Mouse (Mus musculus) large intestine, adult 2 months (tissue): ENCODE data around the gene Adprh. TPM values are rescaled to one million over a fixed set of nuclear protein-coding genes. Genes with fewer than 3 reads are reported as not detected.

Experiments
- DNase-seq: peaks from one replicate; pipeline ENCODE4 v3.0.0-alpha.2; 2012; ENCODE audit warnings: low read depth, low spot score
- WGBS: fragments of 180-500 bp; shearing (Covaris S2); methylation state at CpG from one replicate; pipeline ENCODE4 v1.1.7; 2018; 5-methylcytosine and 5-hydroxymethylcytosine counted together
- polyA plus RNA-seq: library from polyadenylated mRNA; depleted of rRNA; stranded (reverse); fragments of >200 nt; gene quantifications from 2 replicates; pipeline ENCODE4 v1.2.3, GENCODE M21; 2012; rRNA removed

Gene Adprh
- polyA plus RNA-seq, 1 experiment, result 16.9 TPM

DNA sequence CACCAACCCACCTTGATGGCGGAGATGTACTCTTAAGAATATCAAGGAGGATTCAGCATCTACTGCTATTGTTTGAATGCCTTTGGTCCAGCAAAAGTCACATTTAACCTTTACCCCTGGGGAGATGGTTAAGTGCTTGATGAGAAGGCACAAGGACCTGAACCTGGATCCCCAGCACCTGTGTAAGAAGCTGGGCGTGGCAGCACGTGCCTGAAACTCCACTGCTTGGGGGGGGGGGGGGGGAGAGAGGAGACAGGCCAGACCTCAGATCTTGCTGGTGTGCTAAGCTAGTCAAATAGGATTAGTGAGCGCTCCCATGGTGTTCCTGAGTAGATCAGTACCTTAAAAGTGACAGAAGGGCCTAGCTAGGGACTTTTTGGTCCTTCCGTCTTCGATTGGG lies 51.0 kb downstream of the Adprh start:
- no peak for DNase-seq
- WGBS, result 80% methylated on average over 6 of the region's 6 CpGs

DNA sequence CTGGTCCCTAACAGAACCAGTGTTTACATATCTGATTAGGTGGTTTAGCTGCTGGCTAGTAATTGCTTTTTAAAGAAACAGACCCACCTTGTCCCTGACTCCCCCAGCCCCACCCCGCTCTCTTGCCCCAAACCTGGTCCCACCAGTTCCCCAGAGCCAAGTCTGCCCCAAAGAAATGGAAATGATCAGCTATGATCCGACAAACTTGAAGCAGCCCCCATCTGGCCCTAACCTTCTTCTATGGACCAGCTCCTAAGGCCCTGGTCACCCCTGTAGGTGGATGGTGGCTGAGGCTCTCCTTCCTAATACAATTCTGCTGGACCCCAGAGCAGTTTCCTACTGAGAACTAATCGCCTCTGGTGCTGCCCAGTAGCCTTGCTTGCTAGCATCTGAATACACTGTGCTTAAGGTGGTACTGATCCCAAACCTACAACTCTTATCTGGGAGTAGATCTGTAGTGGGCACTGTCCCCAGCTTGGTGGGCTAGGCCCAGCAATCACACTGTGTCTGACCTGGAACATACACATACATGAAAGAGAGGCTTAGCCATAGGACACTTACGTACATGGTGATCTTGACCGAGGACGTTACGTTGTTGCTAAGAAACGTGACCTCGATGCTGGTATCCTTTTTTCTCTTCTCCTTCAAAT lies 52.1 kb downstream of the Adprh start:
- 81% methylated on average over 9 of the region's 9 CpGs for WGBS
- DNase-seq, result no peak

GRCm38 (mm10) chr16:38399531-38400231 lies 52.8 kb downstream of the Adprh start:
- WGBS, result 30% methylated on average over 17 of the region's 17 CpGs
- DNase-seq, result no peak

DNA sequence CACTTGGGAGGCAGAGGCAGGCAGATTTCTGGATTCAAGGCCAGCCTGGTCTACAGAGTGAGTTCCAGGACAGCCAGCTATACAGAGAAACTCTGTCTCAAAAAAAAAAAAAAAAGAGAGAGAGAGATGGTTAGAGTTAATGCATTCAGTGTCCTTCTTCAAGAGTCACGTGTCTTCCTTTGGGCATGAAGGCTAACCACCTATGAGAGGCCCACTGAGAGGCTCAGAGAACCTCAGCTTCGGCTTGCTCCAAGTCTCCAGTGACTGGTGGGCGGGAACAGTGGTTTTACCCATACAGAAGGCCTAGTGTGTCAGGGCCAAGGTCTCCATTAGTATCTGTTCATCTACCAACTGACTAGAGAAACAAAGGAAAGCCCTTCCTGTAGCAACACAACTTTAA lies 53.4 kb downstream of the Adprh start:
- WGBS, result 85% methylated on average over 3 of the region's 3 CpGs
- no peak for DNase-seq

DNA sequence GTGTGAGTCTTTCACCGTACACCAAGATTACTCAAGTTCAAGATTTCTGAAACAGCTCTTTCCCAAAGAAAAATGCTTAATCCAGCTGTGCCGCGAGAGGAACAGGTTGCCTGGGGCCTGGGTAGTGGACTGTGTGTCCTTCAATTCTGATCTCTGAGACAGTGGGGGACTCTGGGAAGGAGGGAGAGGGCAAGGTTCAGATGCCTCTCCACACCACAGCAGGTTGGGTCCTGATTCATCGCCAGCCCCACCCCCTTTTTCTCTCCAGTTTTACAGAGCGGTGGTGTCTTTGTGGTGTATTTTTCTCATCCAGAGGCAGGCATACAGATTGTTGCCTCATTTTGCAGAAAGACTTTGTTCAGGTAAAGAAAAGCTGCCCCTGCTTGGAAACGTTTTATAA lies 54.2 kb downstream of the Adprh start:
- WGBS, result 69% methylated on average over 6 of the region's 6 CpGs
- DNase-seq, result no peak

GRCm38 (mm10) chr16:38396155-38396554 lies 56.3 kb downstream of the Adprh start:
- no peak for DNase-seq
- 12% methylated on average over 13 of the region's 13 CpGs for WGBS

DNA sequence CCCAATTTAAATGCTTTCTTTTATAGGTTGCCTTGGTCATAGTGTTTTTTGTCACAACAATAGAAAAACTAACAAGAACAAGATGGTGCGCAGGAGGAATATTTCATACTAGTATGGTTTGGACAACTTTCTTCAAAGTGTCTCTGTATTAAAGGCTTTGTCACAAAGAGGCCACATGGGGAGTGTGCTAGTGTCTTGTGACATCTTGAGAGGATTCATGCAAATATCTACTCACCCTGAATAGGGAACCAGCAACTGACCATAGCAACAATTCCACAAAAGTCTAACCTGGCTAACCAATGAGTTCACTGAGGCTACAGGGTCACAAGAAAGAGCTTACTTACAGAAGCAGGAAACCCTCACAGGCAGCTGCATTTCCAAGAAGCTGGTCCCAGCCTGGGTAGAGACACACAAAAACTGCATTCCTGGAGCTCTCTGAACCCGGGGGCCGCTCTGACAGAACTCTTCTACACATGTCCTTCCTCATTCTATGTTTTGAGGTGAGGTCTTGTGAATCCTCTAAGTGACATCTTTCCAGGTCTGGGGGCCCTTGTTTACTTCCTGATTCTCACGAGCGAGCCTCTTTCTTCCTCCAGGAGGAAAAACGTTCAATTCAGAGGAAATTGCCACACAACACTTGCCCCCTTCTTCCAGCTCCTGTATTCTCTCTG lies 57.3 kb downstream of the Adprh start:
- DNase-seq, result no peak
- 57% methylated on average over 6 of the region's 6 CpGs for whole genome bisulfite sequencing

DNA sequence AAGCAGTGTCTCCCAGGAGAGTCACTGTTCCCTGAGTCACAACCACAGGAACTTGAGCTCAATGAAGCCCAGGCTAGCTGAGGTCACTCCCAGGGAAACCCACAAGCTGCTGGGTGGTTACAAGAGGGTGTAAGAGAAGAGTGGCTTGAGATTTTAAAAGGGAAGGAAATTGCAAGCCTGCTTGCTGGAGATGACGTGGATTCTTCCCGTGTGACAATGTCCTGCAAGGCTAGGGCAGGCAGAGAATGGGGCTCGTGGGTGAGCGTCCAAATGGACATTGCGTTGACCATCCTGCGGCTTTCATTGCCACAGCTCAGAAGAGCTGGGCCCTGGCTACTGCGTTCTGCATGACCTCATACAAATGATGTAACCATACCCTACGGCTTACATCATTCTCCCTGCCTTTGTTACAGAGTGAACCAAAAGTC lies 58.3 kb downstream of the Adprh start:
- 85% methylated on average over 8 of the region's 8 CpGs for WGBS
- DNase-seq, result no peak

Other genes with a start within 250 kb of the Adprh start
- 44.9 and 61.9 TPM in 2 replicates for gene Nr1i2, start 157.9 kb downstream of the Adprh start, polyA plus RNA-seq
- 0.04 and 0.12 TPM in 2 replicates for gene Maats1, start 110.6 kb downstream of the Adprh start, polyA plus RNA-seq
- gene Cox17, start 105.7 kb downstream of the Adprh start, polyA plus RNA-seq, result 73.5 and 90.3 TPM in 2 replicates
- gene Gm21987, start 105.7 kb downstream of the Adprh start, polyA plus RNA-seq, result not detected in 2 replicates
- 16.9 and 18.7 TPM in 2 replicates for gene Popdc2, start 90.5 kb downstream of the Adprh start, polyA plus RNA-seq
- gene Pla1a, start 19.6 kb downstream of the Adprh start, polyA plus RNA-seq, result 2.1 and 2.2 TPM in 2 replicates
- gene Cd80, start 2.9 kb upstream of the Adprh start, polyA plus RNA-seq, result 0.46 and 0.59 TPM in 2 replicates
- 9.9 and 13.4 TPM in 2 replicates for gene Timmdc1, start 70.0 kb upstream of the Adprh start, polyA plus RNA-seq
- 10.3 and 12.6 TPM in 2 replicates for gene Poglut1, start 97.6 kb upstream of the Adprh start, polyA plus RNA-seq
- 63.7 and 65.3 TPM in 2 replicates for gene Tmem39a, start 106.0 kb upstream of the Adprh start, polyA plus RNA-seq